Mouse (Mus musculus) liver, adult 2 months (tissue): ENCODE results near the gene Slc28a3.

Experiments used
- CTCF ChIP-seq: fragments of 200-500 bp; IDR thresholded peaks from 2 replicates; pipeline ENCODE4 v1.5.1; 2011; ENCODE audit warnings: low read depth, low read length, control low read depth
- POLR2A ChIP-seq: fragments of 200-500 bp; IDR thresholded peaks from 2 replicates; pipeline ENCODE4 v1.6.1; 2011; ENCODE audit warnings: low read length, control low read depth; ENCODE audit not compliant: insufficient read depth; ENCODE audit errors: extremely low read depth

- no peak for TF ChIP-seq CTCF
- no peak for TF ChIP-seq POLR2A
Observed at GRCm38 (mm10) chr13:58503610-58504009, 107.1 kb downstream of the Slc28a3 start.
